Mouse (Mus musculus) CH12.LX (cell line): ENCODE results near the gene Rtl6. TPM values are rescaled to one million over a fixed set of nuclear protein-coding genes. Genes with fewer than 3 reads are reported as not detected.

Source experiments
- DNase-seq: peaks from one replicate; pipeline ENCODE4 v3.0.0-alpha.2; 2013; ENCODE audit errors: extremely low read depth
- H3K27ac ChIP-seq: 2 replicates; pipeline ENCODE4 v1.5.1; 2012; ENCODE audit warnings: low read depth, mild to moderate bottlenecking, control low read depth, moderate library complexity; ENCODE audit not compliant: insufficient read depth
- H3K27me3 ChIP-seq: replicated peaks from 2 replicates; pipeline ENCODE3; 2012; ENCODE audit warnings: inconsistent platforms
- H3K36me3 ChIP-seq, 2 experiments: replicated peaks in 1 of 2; 2 replicates each; pipeline versions ENCODE3 to v1.6.1; 2012; ENCODE audit warnings: inconsistent platforms in 1 of 2, low read length in 1 of 2, mild to moderate bottlenecking in 1 of 2, mixed read lengths in 1 of 2, moderate library complexity in 1 of 2; ENCODE audit not compliant: control insufficient read depth in 1 of 2, insufficient read depth in 1 of 2
- H3K4me1 ChIP-seq, 2 experiments: 2 replicates each; pipeline ENCODE4 v1.6.1; 2012; ENCODE audit warnings: inconsistent platforms in 1 of 2, moderate library complexity in 1 of 2; ENCODE audit not compliant: insufficient read depth in 2 of 2, control insufficient read depth in 1 of 2
- H3K4me2 ChIP-seq: 2 replicates; pipeline ENCODE4 v1.6.1; 2012; ENCODE audit warnings: low read depth, mild to moderate bottlenecking, control low read depth; ENCODE audit not compliant: poor library complexity, insufficient read depth, severe bottlenecking
- H3K4me3 ChIP-seq, 3 experiments: fragments of 150-350 bp in 1 of 3; sonication (generic) in 1 of 3; replicated peaks in 1 of 3; 2 replicates each; pipeline versions ENCODE3 to v1.5.1; 2011 to 2012; ENCODE audit warnings: low read depth in 2 of 3, low read length in 2 of 3, mild to moderate bottlenecking in 2 of 3, moderate library complexity in 2 of 3, control low read depth in 1 of 3, improper control_type of control experiment in 1 of 3, inconsistent platforms in 1 of 3, mixed read lengths in 1 of 3; ENCODE audit not compliant: poor library complexity in 1 of 3
- H3K79me2 ChIP-seq: replicated peaks from 2 replicates; pipeline ENCODE4 v1.6.1; 2012; ENCODE audit warnings: mild to moderate bottlenecking, moderate library complexity; ENCODE audit not compliant: control insufficient read depth, poor library complexity, insufficient read depth, severe bottlenecking; ENCODE audit errors: extremely low read depth
- H3K9ac ChIP-seq: 2 replicates; pipeline ENCODE4 v1.6.1; 2012; ENCODE audit warnings: low read depth, mild to moderate bottlenecking, control low read depth, moderate library complexity; ENCODE audit not compliant: insufficient read depth
- H3K9me3 ChIP-seq: replicated peaks from 2 replicates; pipeline ENCODE3; 2012; ENCODE audit warnings: low read length, inconsistent platforms, mixed read lengths
- CTCF ChIP-seq, 2 experiments: IDR thresholded peaks in 1 of 2; conservative IDR thresholded peaks in 1 of 2; 2 replicates each; pipeline ENCODE4 v1.5.1; 2011 to 2012; ENCODE audit warnings: low read depth in 2 of 2, low read length in 2 of 2, improper control_type of control experiment in 1 of 2, inconsistent platforms in 1 of 2, mild to moderate bottlenecking in 1 of 2, moderate library complexity in 1 of 2
- ELF1 ChIP-seq: IDR thresholded peaks from 2 replicates; pipeline ENCODE4 v1.6.1; 2014; ENCODE audit warnings: low read depth, mild to moderate bottlenecking, inconsistent platforms, low read length, improper control_type of control experiment
- EP300 ChIP-seq: IDR thresholded peaks from 2 replicates; pipeline ENCODE4 v1.6.1; 2011; ENCODE audit warnings: low read length, improper control_type of control experiment
- ETS1 ChIP-seq: conservative IDR thresholded peaks from 2 replicates; pipeline ENCODE4 v1.6.1; 2012; ENCODE audit warnings: low read depth, mild to moderate bottlenecking, inconsistent platforms, low read length, improper control_type of control experiment, moderate library complexity
- JUN ChIP-seq: IDR thresholded peaks from 2 replicates; pipeline ENCODE4 v1.6.1; 2011; ENCODE audit warnings: low read depth, mild to moderate bottlenecking, low read length, improper control_type of control experiment, moderate library complexity; ENCODE audit not compliant: insufficient read depth
- JUND ChIP-seq: conservative IDR thresholded peaks from 2 replicates; pipeline ENCODE4 v1.6.1; 2011; ENCODE audit warnings: low read depth, low read length, improper control_type of control experiment
- KAT2A ChIP-seq: IDR thresholded peaks from 2 replicates; pipeline ENCODE4 v1.6.1; 2012; ENCODE audit warnings: low read length, improper control_type of control experiment, inconsistent platforms; ENCODE audit not compliant: insufficient replicate concordance
- MAFK ChIP-seq: IDR thresholded peaks from 2 replicates; pipeline ENCODE4 v1.6.1; 2011; ENCODE audit warnings: low read length, improper control_type of control experiment; ENCODE audit not compliant: insufficient replicate concordance
- MAZ ChIP-seq: IDR thresholded peaks from 2 replicates; pipeline ENCODE4 v1.6.1; 2012; ENCODE audit warnings: low read depth, mild to moderate bottlenecking, inconsistent platforms, low read length, improper control_type of control experiment, moderate library complexity
- MYC ChIP-seq: IDR thresholded peaks from 2 replicates; pipeline ENCODE4 v1.6.1; 2011; ENCODE audit warnings: low read depth, mild to moderate bottlenecking, improper control_type of control experiment, low read length
- NELFE ChIP-seq: IDR thresholded peaks from 2 replicates; pipeline ENCODE4 v1.6.1; 2011; ENCODE audit warnings: low read depth, low read length, improper control_type of control experiment
- NRF1 ChIP-seq: IDR thresholded peaks from 2 replicates; pipeline ENCODE4 v1.6.1; 2014; ENCODE audit warnings: low read depth, mild to moderate bottlenecking, inconsistent platforms, low read length, improper control_type of control experiment, moderate library complexity
- POLR2A ChIP-seq: IDR thresholded peaks from 2 replicates; pipeline ENCODE4 v1.6.1; 2011; ENCODE audit warnings: low read depth, mild to moderate bottlenecking, improper control_type of control experiment, low read length
- POLR2AphosphoS2 ChIP-seq: IDR thresholded peaks from 2 replicates; pipeline ENCODE4 v1.6.1; 2011; ENCODE audit warnings: low read depth, low read length, improper control_type of control experiment
- RAD21 ChIP-seq: IDR thresholded peaks from 2 replicates; pipeline ENCODE4 v1.6.1; 2011; ENCODE audit warnings: low read depth, mild to moderate bottlenecking, low read length, improper control_type of control experiment, moderate library complexity
- SIN3A ChIP-seq: IDR thresholded peaks from 2 replicates; pipeline ENCODE4 v1.6.1; 2012; ENCODE audit warnings: low read length, improper control_type of control experiment, inconsistent platforms
- SMC3 ChIP-seq: IDR thresholded peaks from 2 replicates; pipeline ENCODE4 v1.6.1; 2011; ENCODE audit warnings: low read depth, low read length, improper control_type of control experiment
- TBP ChIP-seq: conservative IDR thresholded peaks from 2 replicates; pipeline ENCODE4 v1.6.1; 2011; ENCODE audit warnings: low read depth, low read length, improper control_type of control experiment
- TCF12 ChIP-seq: IDR thresholded peaks from 2 replicates; pipeline ENCODE4 v1.6.1; 2014; ENCODE audit warnings: low read depth, mild to moderate bottlenecking, inconsistent platforms, low read length, improper control_type of control experiment
- UBTF ChIP-seq: IDR thresholded peaks from 2 replicates; pipeline ENCODE4 v1.6.1; 2012; ENCODE audit warnings: low read depth, mild to moderate bottlenecking, inconsistent platforms, low read length, improper control_type of control experiment, moderate library complexity
- USF1 ChIP-seq: IDR thresholded peaks from 2 replicates; pipeline ENCODE4 v1.6.1; 2014; ENCODE audit warnings: low read depth, mild to moderate bottlenecking, inconsistent platforms, low read length, improper control_type of control experiment
- ZC3H11A ChIP-seq: IDR thresholded peaks from 2 replicates; pipeline ENCODE4 v1.6.1; 2012; ENCODE audit warnings: low read depth, mild to moderate bottlenecking, inconsistent platforms, low read length, improper control_type of control experiment
- ZKSCAN1 ChIP-seq: IDR thresholded peaks from 2 replicates; pipeline ENCODE4 v1.6.1; 2012; ENCODE audit warnings: low read depth, inconsistent platforms, low read length, improper control_type of control experiment, borderline replicate concordance
- ZMIZ1 ChIP-seq: IDR thresholded peaks from 2 replicates; pipeline ENCODE4 v1.6.1; 2012; ENCODE audit warnings: low read depth, mild to moderate bottlenecking, inconsistent platforms, low read length, improper control_type of control experiment
- ZNF384 ChIP-seq: IDR thresholded peaks from 2 replicates; pipeline ENCODE4 v1.6.1; 2012; ENCODE audit warnings: low read depth, low read length, improper control_type of control experiment, inconsistent platforms
- dilution Hi-C: fragments of 300-500 bp; cut with MboI; formaldehyde crosslinking; loops from 2 replicates; pipeline ENCODE4 v1.14.3; 2020; ENCODE audit warnings: low sequenced_read_pairs; ENCODE audit not compliant: extremely low pct_unique_long_range_greater_than_20kb, extremely low pct_ligation_motif_present
- in situ Hi-C: fragments of 300-500 bp; cut with MboI; formaldehyde crosslinking; loops from 3 replicates; pipeline ENCODE4 v1.14.3; 2019; ENCODE audit warnings: low sequenced_read_pairs, low pct_ligation_motif_present, low pct_unique_long_range_greater_than_20kb, mixed read lengths
- polyA plus RNA-seq: library from polyadenylated mRNA; unstranded; fragments of >175 nt; gene quantifications from 2 replicates; pipeline ENCODE4 v1.2.1, GENCODE M21; 2012; ENCODE audit warnings: low read depth; ENCODE audit not compliant: insufficient read length
- total RNA-seq, 2 experiments: library from RNA; depleted of rRNA; stranded (reverse); fragments of 300-350 nt in 1 of 2; fragments of >200 nt in 1 of 2; gene quantifications; 2 replicates each; pipeline ENCODE4 v1.2.3; 2012 to 2014

Gene Rtl6
- total and polyA plus RNA-seq, 3 experiments, result 0.04 TPM; not detected in 2

- peaks cover 6% of the 10 kb centered on the region for H3K9me3 ChIP-seq
- in situ Hi-C loops, result loop anchor here (25.0 kb wide), 2 partner anchors 489 to 739 kb away; partner anchors contain the start of genes Pnpla5 and Sult4a1
- H3K4me3 ChIP-seq, result no peak overlapping the region
- no peaks in the 10 kb centered on the region for H3K36me3 ChIP-seq
- TF ChIP-seq SIN3A, result no peak
- TF ChIP-seq ZC3H11A, result no peak
- no peak for TF ChIP-seq MAZ
- TF ChIP-seq ELF1, result no peak
- TF ChIP-seq TBP, result no peak
- no peak for TF ChIP-seq JUND
- peak; percentile 9 for TF ChIP-seq RAD21
- no peak for TF ChIP-seq POLR2A
- no peak for TF ChIP-seq MYC
- TF ChIP-seq ETS1, result no peak
- TF ChIP-seq NELFE, result no peak
- TF ChIP-seq USF1, result no peak
- TF ChIP-seq JUN, result no peak
- no peak for TF ChIP-seq ZMIZ1
- no peak for TF ChIP-seq KAT2A
- TF ChIP-seq EP300, result no peak
- TF ChIP-seq ZKSCAN1, result no peak
- TF ChIP-seq UBTF, result no peak
- peak; percentile 7 to 63; a peak in 2 of 4 replicates for TF ChIP-seq CTCF (conservative IDR thresholded peaks at IDR 0.05 in 1 of 2, IDR thresholded peaks at IDR 0.05 in 1 of 2; ENCODE audit: low read depth in 2 of 2, low read length in 2 of 2)
- 0 out of 2 replicates have a peak, but pooled peaks have one; percentile 16 for TF ChIP-seq ZNF384
- peak; percentile 41 for TF ChIP-seq SMC3
- no peak overlapping the region for H3K9ac ChIP-seq
- no peaks in the 10 kb centered on the region for H3K79me2 ChIP-seq
- no peaks in the 10 kb centered on the region for H3K4me1 ChIP-seq
- dilution Hi-C loops, result no loop called here
- H3K27me3 ChIP-seq, result peaks cover 64% of the 10 kb centered on the region
- no peak overlapping the region for H3K4me2 ChIP-seq
- H3K27ac ChIP-seq, result no peak overlapping the region
- DNase-seq, result no peak
Observed at GRCm38 (mm10) chr15:84600977-84601595, 43.5 kb upstream of the Rtl6 start.

GRCm38 (mm10) chr15:84598911-84599310 is 41.3 kb upstream of the Rtl6 start:
- Histone ChIP-seq H3K9ac (no peak overlapping the region), H3K4me2 (no peak overlapping the region), H3K4me1 (no peaks in the 10 kb centered on the region), H3K9me3 (no peaks in the 10 kb centered on the region), H3K79me2 (no peaks in the 10 kb centered on the region), H3K27ac (no peak overlapping the region), H3K36me3 (no peaks in the 10 kb centered on the region), H3K27me3 (peaks cover 73% of the 10 kb centered on the region), H3K4me3 (no peak overlapping the region)
- DNase-seq, result no peak
- dilution Hi-C loops (no loop called here), in situ Hi-C loops (no loop called here)
- TF ChIP-seq USF1 (no peak), JUND (no peak), MYC (no peak), ELF1 (no peak), POLR2AphosphoS2 (no peak), MAFK (no peak), NRF1 (no peak), TCF12 (no peak), ZKSCAN1 (no peak), JUN (no peak), CTCF (conservative IDR thresholded peaks at IDR 0.05 in 1 of 2, IDR thresholded peaks at IDR 0.05 in 1 of 2; ENCODE audit: low read depth in 2 of 2, low read length in 2 of 2) (no peak)
